Mouse (Mus musculus) 416B (cell line): ENCODE measurements around the gene 2510002D24Rik.

Experiments
- DNase-seq: peaks from one replicate; pipeline ENCODE4 v3.0.0; 2011; ENCODE audit warnings: low read depth

The 2510002D24Rik gene

GRCm38 (mm10) chr16:18836468-18837208 is at the start of gene 2510002D24Rik, which contains the start of gene Gm28539:
Gene 2510002D24Rik, plus strand, starts transcription at chr16:18836578.
Gene Gm28539, plus strand, starts transcription at chr16:18836584.
- peak; percentile 90 for DNase-seq

GRCm38 (mm10) chr16:18786652-18787051 is 49.7 kb upstream of the 2510002D24Rik start:
- DNase-seq = no peak

GRCm38 (mm10) chr16:18788627-18789406 is 47.6 kb upstream of the 2510002D24Rik start:
- peak; percentile 67 for DNase-seq

- peak; percentile 11 for DNase-seq
Measured at GRCm38 (mm10) chr16:18795223-18795899, 41.0 kb upstream of the 2510002D24Rik start.

GRCm38 (mm10) chr16:18796645-18797044 is 39.7 kb upstream of the 2510002D24Rik start:
- DNase-seq = no peak

- DNase-seq = no peak
Measured at GRCm38 (mm10) chr16:18798151-18798550, 38.2 kb upstream of the 2510002D24Rik start.

GRCm38 (mm10) chr16:18798841-18799240 is 37.5 kb upstream of the 2510002D24Rik start:
- peak; percentile 24 for DNase-seq

GRCm38 (mm10) chr16:18805746-18806145 is 30.6 kb upstream of the 2510002D24Rik start:
- no peak for DNase-seq

- peak; percentile 84 for DNase-seq
Measured at GRCm38 (mm10) chr16:18809001-18809400, 27.4 kb upstream of the 2510002D24Rik start.

- DNase-seq = no peak
Measured at GRCm38 (mm10) chr16:18811032-18811431, 25.3 kb upstream of the 2510002D24Rik start.

- peak; percentile 99 for DNase-seq
Measured at GRCm38 (mm10) chr16:18811468-18812384, 24.7 kb upstream of the 2510002D24Rik start, which contains the start of the genes Ufd1 and Cdc45. Gene Ufd1, plus strand, starts transcription at chr16:18811779. Gene Cdc45, minus strand, starts transcription at chr16:18811987.

GRCm38 (mm10) chr16:18812385-18812910 is 23.9 kb upstream of the 2510002D24Rik start:
- DNase-seq = no peak

GRCm38 (mm10) chr16:18822356-18822755 is 14.0 kb upstream of the 2510002D24Rik start:
- DNase-seq = no peak

- DNase-seq = no peak
Measured at GRCm38 (mm10) chr16:18822925-18823324, 13.5 kb upstream of the 2510002D24Rik start.

- DNase-seq = no peak
Measured at GRCm38 (mm10) chr16:18828630-18829029, 7.7 kb upstream of the 2510002D24Rik start.

GRCm38 (mm10) chr16:18829102-18829501 is 7.3 kb upstream of the 2510002D24Rik start:
- DNase-seq = no peak

- DNase-seq = no peak
Measured at GRCm38 (mm10) chr16:18833486-18833885, 2.9 kb upstream of the 2510002D24Rik start.

- DNase-seq = no peak
Measured at GRCm38 (mm10) chr16:18836073-18836467, 308 bp upstream of the 2510002D24Rik start.

- no peak for DNase-seq
Measured at GRCm38 (mm10) chr16:18838346-18838745, 2.0 kb downstream of the 2510002D24Rik start.

- no peak for DNase-seq
Measured at GRCm38 (mm10) chr16:18846301-18846820, 10.0 kb downstream of the 2510002D24Rik start.
